Mouse (Mus musculus): ENCODE data around the gene Lrfn1. TPM values are rescaled to one million over a fixed set of nuclear protein-coding genes. Genes with fewer than 3 reads are reported as not detected.
"Not testable (repeated sequence)": the region's sequence is repeated elsewhere in the genome, so short reads cannot be mapped to it uniquely, and the experiment has no call there.

Gene Lrfn1
- polyA plus RNA-seq, 1 experiment: 0.10 TPM

DNA sequence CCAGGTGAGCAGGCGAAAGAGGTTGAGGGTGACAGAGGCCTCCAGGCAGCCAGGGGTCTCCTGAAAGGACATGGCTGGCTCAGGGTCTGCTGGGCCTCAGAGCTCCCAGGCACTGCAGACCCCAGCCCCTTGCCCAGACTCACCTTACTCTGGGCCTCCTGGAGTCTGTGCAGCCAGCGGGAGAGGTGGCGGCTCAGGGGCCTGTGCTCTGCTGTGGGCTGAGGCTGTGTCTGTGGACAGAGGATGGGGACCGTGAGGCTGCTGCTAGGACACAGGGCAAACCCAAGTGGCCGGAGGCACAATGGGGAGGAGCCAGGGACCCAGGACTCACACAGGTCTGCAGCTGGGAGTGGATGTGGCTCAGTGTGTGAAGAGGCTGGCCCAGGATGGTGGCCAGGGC lies 25.6 kb downstream of the Lrfn1 start:
- TF ChIP-seq GATA1 (IDR thresholded peaks at IDR 0.05; ENCODE audit: low read length): no peak

DNA sequence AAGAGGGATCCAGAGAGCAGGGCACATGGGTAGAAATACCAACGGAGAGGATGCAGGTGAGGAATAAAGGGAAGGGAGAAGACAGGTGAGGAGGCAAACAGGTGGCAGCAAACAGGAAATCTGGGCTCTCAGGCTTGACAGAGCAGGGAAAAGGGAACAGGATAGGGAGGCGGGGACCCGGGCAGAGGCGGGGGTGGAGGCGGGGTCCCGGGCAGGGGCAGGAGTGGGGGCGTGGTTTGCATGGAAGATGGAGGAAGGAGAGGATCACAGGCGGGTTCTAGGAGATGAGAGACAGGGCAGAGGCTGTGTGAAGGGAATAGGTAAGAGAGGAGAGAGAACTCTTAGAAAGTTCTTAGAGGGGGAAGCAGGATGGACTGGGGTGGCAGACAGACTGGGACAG lies 27.1 kb downstream of the Lrfn1 start:
- no peak for TF ChIP-seq GATA1 (IDR thresholded peaks at IDR 0.05; ENCODE audit: low read length)

DNA sequence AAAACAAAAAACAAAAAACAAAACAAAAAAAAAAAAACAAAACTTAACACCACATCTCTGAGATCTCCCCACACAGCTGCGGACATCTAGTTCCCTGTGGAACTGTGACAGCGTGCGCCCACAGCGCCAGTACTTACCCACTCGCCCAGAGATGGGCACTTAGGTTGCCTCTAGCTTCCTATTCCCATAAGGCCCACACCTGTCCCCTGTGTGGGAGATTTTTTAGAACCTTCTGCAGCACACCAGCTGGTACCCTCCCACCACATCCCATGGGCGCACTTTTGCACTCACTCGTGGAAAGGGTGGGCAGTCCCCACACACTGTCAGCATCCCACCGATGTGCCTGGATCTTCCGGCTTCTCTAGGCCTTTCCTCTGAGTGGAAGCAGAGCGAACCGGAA lies 31.1 kb downstream of the Lrfn1 start:
- TF ChIP-seq GATA1 (IDR thresholded peaks at IDR 0.05; ENCODE audit: low read length): no peak

DNA sequence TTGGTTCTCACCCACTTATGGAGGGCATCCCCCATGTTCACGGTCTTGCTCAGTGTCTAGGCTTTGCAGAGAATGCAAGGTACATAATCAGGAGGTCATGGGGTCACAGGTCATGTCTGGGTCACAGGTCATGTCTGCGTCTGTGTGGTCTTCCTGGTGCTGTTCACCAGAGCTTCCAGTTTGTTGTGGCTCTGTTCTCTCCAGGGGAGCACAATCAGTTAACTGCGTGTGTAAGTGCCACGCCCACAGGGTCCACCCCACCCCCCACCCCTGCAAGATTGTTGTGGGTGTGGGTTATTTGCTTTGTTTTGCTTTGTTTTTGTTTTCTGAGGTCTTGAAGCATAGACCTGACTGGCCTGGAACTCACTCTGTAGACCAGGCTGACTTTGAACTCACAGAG lies 32.4 kb downstream of the Lrfn1 start:
- TF ChIP-seq GATA1 (IDR thresholded peaks at IDR 0.05; ENCODE audit: low read length): no peak

DNA sequence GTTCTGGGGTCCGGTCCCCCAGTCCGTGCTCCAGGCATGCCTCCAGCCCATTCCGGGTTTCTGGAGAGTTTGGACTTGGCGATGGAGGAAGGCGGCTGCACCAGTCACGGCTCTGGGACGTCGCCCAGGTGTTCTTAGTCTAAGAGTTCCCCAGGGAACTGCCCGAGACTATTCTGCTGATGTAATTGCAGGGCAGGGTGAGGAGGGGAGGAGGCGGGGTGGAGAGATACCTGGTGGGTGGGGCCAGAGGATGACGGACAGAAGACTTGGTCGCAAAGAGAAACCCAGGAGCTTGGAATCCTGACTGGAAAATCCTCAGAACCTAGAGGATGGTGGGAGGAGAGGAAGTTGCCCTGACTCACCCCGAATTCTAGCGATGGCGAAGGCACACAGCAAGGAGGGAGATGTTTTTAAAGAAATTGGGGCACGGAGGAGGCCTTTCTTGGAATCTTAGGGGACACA lies 36.3 kb downstream of the Lrfn1 start:
- no peak for TF ChIP-seq GATA1 (IDR thresholded peaks at IDR 0.05; ENCODE audit: low read length)

DNA sequence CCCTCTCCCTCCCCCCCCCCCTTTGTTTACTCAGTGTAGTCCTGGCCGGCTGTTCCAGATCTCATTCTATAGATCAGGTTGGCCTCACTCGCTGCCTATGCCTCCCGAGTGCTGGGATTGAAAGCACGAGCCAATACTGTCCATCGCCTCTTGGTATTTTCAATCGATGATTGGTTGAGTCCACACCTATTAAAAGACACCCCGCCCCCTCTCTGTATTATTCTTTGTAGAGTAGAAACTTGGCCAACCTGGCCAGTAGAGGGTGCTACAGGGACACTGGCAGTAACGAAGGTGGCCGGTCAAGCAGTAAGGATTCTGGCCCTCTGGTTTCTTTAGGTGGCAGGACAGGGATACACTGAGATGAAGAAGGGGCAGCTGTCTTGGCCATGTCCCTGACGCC lies 38.6 kb downstream of the Lrfn1 start:
- no peak for TF ChIP-seq GATA1 (IDR thresholded peaks at IDR 0.05; ENCODE audit: low read length)

DNA sequence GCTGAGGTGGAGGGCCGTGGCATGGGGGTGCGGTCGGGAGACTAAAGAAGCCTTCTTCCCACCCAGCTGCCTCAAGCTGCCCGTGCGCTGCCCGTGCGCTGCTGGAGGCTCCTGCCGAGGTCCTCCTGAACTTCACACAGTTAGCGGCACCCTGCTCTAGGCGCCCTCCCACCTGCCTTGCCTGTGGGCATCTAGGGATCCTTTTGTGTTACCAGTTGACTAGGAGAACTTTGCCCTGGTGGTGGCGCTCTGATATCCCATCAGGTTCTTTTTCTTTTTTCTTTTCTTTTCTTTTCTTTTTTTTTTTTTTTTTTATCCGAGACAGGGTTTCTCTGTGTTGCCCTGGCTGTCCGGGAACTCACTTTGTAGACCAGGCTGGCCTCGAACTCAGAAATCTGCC lies 39.1 kb downstream of the Lrfn1 start:
- no peak for TF ChIP-seq GATA1 (IDR thresholded peaks at IDR 0.05; ENCODE audit: low read length)

DNA sequence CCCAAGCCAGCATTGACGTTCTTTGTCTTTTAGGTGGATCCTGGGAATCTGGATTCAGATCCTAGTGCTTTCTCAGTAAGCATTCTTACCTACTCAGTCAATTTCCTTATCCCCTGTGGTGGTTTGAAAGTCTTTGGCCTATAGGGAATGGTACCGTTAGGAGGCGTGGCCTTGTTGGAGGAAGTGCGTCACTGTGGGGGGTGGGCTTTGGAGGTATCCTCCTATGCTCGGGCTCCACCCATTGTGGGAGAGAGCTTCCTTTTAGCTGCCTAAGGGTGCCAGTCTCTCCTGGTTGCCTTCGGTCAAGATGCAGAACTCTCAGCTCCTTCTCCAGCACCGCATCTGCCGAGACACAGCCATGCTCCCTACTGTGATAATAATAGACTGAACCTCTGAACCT lies 40.5 kb downstream of the Lrfn1 start:
- TF ChIP-seq GATA1 (IDR thresholded peaks at IDR 0.05; ENCODE audit: low read length): no peak

DNA sequence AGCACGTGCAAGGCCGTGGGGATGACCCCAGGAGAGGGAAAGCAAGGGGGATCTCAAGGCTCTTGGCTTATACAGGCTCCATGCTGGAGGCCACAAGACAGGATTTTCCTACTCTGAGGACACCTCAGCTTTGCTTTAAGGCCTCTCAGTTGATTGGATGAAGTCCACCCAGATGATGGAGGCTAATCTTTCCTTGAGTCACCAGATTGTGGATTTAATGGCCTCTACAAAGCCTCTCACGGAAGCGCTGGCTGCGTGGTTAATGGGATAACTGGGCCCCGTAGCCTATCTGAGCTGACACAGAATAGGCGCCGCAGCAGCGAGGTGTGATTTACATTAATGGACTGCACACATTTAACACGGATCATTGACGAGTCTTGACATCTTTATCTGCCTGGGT lies 43.6 kb downstream of the Lrfn1 start:
- TF ChIP-seq GATA1 (IDR thresholded peaks at IDR 0.05; ENCODE audit: low read length): no peak

DNA sequence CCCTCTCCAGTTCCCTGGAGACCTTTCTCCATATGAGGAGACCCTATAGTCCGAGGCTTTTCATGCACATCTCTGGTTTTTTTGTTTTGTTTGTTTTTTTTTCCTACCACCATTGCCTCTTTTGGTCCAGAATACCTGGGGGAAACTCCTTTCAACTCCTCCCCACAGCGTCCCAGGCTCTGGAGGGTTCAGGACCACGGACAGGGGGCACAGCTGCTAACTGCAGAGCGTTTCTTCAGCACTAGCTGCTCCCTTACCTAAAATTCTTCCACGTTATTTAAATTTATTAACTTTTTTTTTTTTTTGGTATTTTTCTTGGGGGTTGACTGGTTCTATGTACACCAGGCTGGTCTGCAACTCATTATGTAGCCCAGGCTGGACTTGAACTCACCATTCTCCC lies 53.8 kb downstream of the Lrfn1 start:
- no peak for TF ChIP-seq GATA1 (IDR thresholded peaks at IDR 0.05; ENCODE audit: low read length)

DNA sequence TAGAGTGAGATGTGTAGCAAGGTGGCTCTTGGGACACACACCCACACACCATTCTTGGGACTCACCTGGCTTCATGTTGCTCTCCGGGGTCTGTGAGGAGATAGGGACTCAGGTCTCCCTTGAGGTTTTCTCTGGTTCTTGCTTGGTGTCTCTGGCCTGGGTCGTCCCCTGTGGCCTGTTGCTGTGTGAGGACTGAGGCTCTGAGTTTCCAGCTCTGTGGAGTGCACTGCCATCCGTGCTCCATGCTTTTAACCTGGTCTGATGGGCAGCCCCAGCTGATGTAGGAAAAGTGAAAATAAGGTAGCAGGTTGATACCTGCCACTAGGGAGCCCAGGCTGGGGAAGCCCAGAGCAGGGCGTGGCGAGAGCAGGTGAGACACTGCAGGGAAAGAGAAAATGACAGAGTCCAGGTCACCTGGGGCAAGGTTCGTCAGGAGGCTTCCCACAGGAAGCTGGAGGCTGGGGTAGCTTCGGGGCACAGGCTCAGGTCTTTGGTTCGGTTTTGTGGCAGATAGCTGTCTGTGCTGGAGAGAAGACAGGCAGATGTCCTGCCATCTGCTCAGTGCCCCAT lies 58.7 kb downstream of the Lrfn1 start, which contains the start of gene Ifnl2:
Gene Ifnl2, minus strand, starts transcription at position 51 of the 570 bp plus-strand sequence.
- TF ChIP-seq GATA1 (IDR thresholded peaks at IDR 0.05; ENCODE audit: low read length): not testable (repeated sequence)

DNA sequence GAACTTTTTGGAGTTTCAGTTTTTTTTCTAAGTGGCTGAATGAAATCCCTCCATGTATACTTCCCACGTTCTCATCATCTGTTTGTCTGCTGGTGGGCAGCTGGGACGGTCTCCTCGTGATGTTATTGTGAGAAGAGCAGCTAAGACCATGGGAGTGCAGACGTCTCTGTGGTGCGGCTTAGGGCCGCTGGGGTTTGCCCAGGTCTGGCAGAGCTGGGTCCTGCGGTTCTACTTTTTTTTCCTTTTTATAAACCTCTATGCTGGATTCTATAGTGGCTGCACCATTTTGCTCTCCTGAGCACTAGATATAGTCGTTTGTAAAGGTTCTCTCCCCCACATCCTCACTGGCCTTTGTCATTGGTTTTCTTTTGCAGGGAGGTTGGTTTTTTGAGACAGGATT lies 59.7 kb downstream of the Lrfn1 start:
- no peak for TF ChIP-seq GATA1 (IDR thresholded peaks at IDR 0.05; ENCODE audit: low read length)

Other genes starting within 250 kb of the Lrfn1 start
- gene Eid2, start 184.1 kb upstream of the Lrfn1 start, polyA plus RNA-seq (2012): 90.4 and 132 TPM in 2 replicates
- 49.9 and 67.9 TPM in 2 replicates for gene Eid2b, start 174.2 kb upstream of the Lrfn1 start, polyA plus RNA-seq (2012)
- gene Selenov, start 160.8 kb upstream of the Lrfn1 start, polyA plus RNA-seq (2012): not detected in 2 replicates
- gene Dll3, start 149.7 kb upstream of the Lrfn1 start, polyA plus RNA-seq (2012): 0.17 and 0.36 TPM in 2 replicates
- gene Timm50, start 139.9 kb upstream of the Lrfn1 start, polyA plus RNA-seq (2012): 254 and 431 TPM in 2 replicates
- 164 and 237 TPM in 2 replicates for gene Supt5, start 113.2 kb upstream of the Lrfn1 start, polyA plus RNA-seq (2012)
- 1,552 and 2,390 TPM in 2 replicates for gene Rps16, start 101.3 kb upstream of the Lrfn1 start, polyA plus RNA-seq (2012)
- gene Plekhg2, start 79.4 kb upstream of the Lrfn1 start, polyA plus RNA-seq (2012): 15.2 and 16.0 TPM in 2 replicates
- 19.6 and 21.6 TPM in 2 replicates for gene Zfp36, start 71.7 kb upstream of the Lrfn1 start, polyA plus RNA-seq (2012)
- 30.5 and 33.2 TPM in 2 replicates for gene Med29, start 59.3 kb upstream of the Lrfn1 start, polyA plus RNA-seq (2012)
- 229 and 279 TPM in 2 replicates for gene Paf1, start 59.0 kb upstream of the Lrfn1 start, polyA plus RNA-seq (2012)
- 1.3 and 1.7 TPM in 2 replicates for gene Gmfg, start 14.5 kb upstream of the Lrfn1 start, polyA plus RNA-seq (2012)
- not detected in 2 replicates for gene Ifnl2, start 58.5 kb downstream of the Lrfn1 start, polyA plus RNA-seq (2012)
- gene Ifnl3, start 70.9 kb downstream of the Lrfn1 start, polyA plus RNA-seq (2012): not detected in 2 replicates
- gene Sycn, start 88.9 kb downstream of the Lrfn1 start, polyA plus RNA-seq (2012): not detected in 2 replicates
- gene Nccrp1, start 95.3 kb downstream of the Lrfn1 start, polyA plus RNA-seq (2012): not detected in 2 replicates
- 95.5 and 118 TPM in 2 replicates for gene Samd4b, start 146.2 kb downstream of the Lrfn1 start, polyA plus RNA-seq (2012)
- gene Pak4, start 146.2 kb downstream of the Lrfn1 start, polyA plus RNA-seq (2012): 108 and 142 TPM in 2 replicates
- not detected in 2 replicates for gene Acp7, start 179.4 kb downstream of the Lrfn1 start, polyA plus RNA-seq (2012)
- not detected in 2 replicates for gene Fbxo27, start 240.9 kb downstream of the Lrfn1 start, polyA plus RNA-seq (2012)

All from G1E-ER4 (cell line).